Mouse (Mus musculus): ENCODE measurements at regions not wholly inside any gene's neighbourhood (a gene's known extent, or its start where the extent isn't known, plus 50 kb on each side); places are given as distances from the start of the nearest gene placed in this dataset.

GRCm38 (mm10) chr13:26594313-26594712, 175.7 kb downstream of the Hdgfl1 start:
- peak; percentile 0 for DNase-seq (ENCODE audit: low spot score)

- DNase-seq (ENCODE audit: low spot score), result no peak
These were observed 176.2 kb downstream of the Hdgfl1 start for GRCm38 (mm10) chr13:26593750-26594149.

DNA sequence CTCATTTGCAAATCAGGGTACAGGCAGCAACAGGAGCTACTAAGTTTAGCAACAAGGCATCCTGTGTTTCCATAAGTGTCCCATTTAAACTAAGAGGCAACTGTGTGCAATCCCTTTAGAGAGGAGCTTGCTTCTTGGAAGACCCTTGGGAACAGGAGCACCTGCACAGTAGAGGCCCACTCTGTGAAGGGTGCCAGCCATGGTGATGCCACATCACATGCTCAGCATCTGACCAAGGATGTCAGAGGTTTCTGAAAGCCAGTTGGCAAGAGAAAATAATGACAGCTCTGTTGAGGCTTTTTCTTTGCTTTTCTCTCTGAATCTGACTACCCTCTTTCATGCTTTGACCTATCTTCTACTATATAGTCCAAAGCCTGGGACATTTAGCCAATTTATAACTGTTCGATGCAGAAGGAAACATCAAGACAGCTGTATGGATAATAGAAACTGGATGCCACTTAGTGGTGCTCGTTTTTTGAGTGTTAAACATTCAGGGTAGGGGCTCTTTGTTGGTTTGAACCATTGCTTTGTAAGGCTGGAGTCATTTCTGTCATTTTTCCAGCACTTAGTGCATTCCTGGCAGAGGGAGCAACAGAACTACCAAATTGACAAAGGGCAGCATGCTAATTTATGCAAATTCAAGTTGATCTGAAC, 193.9 kb downstream of the Hdgfl1 start:
- no peak for DNase-seq (ENCODE audit: low spot score)

DNA sequence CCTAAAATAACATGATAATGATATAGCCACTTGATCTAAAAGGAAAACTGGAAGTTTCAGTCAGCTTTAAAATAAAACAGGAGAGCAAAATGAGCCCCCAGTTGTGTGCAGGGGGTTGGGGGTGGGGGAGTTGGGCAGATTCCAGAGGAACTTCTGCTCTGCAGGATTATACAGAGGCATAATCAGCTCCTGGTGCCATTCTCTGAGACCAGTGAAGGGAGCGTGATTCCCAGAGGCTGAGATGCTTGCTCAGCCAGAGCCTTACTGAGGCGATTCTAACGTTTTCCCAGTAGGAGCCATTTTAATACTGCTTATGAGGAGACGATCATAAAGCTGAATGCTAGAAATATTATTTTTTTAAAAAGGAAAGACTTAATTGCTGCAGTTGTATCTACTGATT, 200.5 kb downstream of the Hdgfl1 start:
- DNase-seq (ENCODE audit: low spot score), result no peak

- no peak for DNase-seq (ENCODE audit: low spot score)
These were observed 204.8 kb downstream of the Hdgfl1 start for GRCm38 (mm10) chr13:26564941-26565862.

- no peak for DNase-seq (ENCODE audit: low spot score)
These were observed 211.6 kb downstream of the Hdgfl1 start for GRCm38 (mm10) chr13:26558366-26558765.

- no peak for DNase-seq (ENCODE audit: low spot score)
These were observed 215.7 kb downstream of the Hdgfl1 start for GRCm38 (mm10) chr13:26554266-26554665.

DNA sequence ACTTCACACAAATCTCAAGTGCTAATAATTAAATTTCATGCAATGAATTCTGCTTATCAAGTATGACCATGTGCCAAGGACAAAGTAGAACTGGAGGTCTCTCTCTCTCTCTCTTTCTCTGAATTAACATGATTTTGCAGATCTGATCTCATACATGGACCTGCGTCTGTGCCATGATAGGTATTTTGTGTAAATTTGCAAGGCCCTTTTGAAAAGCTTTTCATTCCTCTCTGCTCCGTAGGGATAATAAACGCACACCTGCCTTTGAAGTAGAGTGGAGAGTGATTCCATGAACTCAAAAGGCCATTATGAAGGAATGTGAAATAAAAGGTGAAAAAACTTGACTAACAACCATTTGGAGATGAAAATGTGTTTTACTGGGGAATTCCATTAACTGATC, 217.8 kb downstream of the Hdgfl1 start:
- no peak for DNase-seq (ENCODE audit: low spot score)

- no peak for DNase-seq (ENCODE audit: low spot score)
These were observed 231.0 kb downstream of the Hdgfl1 start for GRCm38 (mm10) chr13:26538928-26539327.

DNA sequence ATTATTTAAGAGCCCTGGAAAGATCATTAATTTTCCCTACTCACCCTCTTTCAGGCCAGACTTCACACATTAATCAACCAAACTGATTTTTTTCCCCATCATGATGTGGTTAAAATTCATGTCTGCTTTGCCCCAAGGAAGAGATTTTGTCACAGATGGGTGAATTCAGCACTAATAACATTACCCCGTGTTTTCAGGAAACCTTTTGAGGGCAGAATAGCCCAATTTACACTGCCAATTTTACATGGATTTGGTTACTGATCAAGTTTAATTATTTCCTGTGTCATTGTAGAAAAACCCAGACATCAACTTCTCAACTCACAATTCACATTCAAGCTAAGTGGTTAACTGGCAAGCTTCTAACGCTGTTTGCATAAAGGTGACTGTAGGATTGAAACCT, 233.4 kb downstream of the Hdgfl1 start:
- no peak for DNase-seq (ENCODE audit: low spot score)

DNA sequence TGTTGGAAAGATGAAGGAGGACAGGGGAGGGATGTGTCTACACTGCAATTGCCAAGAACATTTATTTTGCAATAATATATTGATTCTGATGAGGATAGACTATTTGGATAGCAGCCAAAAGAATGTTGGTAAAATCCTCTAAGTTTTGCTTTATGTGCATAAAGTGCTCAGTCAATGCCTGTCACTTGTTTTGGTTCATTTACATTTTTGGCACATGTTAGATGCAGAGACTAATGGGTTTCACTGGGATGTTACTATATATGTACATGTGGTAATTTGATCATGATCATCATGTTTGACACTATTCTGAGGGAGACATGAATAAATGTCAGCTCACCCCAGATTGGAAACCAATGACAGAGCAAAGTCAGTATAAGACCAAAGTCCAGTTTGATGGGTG, 237.2 kb downstream of the Hdgfl1 start:
- no peak for DNase-seq (ENCODE audit: low spot score)

DNA sequence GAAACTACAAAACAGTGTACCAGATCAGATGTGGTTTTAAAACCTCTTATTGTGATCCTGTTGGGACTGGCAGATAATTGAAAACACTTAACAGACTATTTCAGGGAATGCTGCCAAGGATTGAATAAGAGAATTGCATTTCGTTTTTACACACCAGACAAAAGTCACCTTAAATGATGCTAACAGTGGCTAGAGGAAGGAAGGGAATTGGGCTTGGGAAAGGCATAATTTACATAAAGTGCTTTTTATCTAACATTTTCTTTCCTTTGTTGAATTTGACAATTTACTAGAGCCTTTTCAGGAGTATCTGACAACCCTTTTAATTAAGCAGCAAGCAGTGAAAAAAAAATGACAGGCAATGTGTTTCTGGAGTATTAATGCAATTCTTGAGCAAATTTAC, 250.9 kb downstream of the Hdgfl1 start:
- no peak for DNase-seq (ENCODE audit: low spot score)

GRCm38 (mm10) chr13:26518425-26518824, 251.5 kb downstream of the Hdgfl1 start:
- DNase-seq (ENCODE audit: low spot score), result no peak

GRCm38 (mm10) chr13:26517646-26518045, 252.3 kb downstream of the Hdgfl1 start:
- DNase-seq (ENCODE audit: low spot score), result no peak

DNA sequence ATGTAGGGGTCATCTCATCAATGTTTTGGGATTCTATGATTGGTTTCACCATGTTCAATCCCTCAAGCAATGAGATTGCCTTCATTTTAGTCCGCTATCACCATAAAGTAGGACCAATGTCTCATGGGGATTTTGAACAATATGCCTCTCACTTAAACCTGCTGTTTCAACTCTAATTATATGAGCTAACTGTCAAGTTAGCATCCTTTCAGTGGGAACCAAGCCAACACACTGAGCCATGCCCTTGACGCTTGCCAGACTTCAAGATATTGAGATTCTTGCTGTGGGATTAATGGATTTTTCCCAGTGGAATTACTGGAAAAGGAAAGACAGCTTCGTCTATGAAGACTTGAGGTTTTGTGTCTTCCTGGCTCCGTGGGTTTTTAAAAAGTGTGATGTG, 259.5 kb downstream of the Hdgfl1 start:
- no peak for DNase-seq (ENCODE audit: low spot score)

GRCm38 (mm10) chr13:26509841-26510240, 260.1 kb downstream of the Hdgfl1 start:
- no peak for DNase-seq (ENCODE audit: low spot score)

- DNase-seq (ENCODE audit: low spot score), result no peak
These were observed 266.2 kb downstream of the Hdgfl1 start for GRCm38 (mm10) chr13:26503744-26504143.

GRCm38 (mm10) chr13:26497086-26497485, 272.9 kb downstream of the Hdgfl1 start:
- no peak for DNase-seq (ENCODE audit: low spot score)

DNA sequence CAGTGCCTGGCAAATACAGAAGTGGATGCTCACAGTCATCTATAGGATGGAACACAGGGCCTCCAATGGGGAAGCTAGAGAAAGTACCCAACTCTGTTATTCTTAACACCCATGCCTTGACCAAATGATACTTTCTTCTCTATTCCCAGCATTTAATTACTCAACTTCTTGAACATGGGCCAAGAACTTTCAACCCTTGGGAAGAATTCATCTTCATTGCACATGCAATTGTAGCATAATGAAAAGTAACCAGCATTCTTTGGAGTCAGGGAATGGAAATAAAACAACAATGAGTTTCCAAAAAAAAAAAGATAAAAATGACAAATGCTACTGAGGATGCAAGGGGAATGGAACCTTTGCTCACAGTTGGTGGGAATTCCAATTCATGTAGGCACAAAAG, 274.1 kb downstream of the Hdgfl1 start:
- no peak for DNase-seq (ENCODE audit: low spot score)

GRCm38 (mm10) chr13:26469343-26469742, 300.6 kb downstream of the Hdgfl1 start:
- DNase-seq (ENCODE audit: low spot score), result no peak

GRCm38 (mm10) chr13:26467526-26467925, 302.4 kb downstream of the Hdgfl1 start:
- no peak for DNase-seq (ENCODE audit: low spot score)

- no peak for DNase-seq (ENCODE audit: low spot score)
These were observed 305.4 kb downstream of the Hdgfl1 start for GRCm38 (mm10) chr13:26464523-26464922.

DNA sequence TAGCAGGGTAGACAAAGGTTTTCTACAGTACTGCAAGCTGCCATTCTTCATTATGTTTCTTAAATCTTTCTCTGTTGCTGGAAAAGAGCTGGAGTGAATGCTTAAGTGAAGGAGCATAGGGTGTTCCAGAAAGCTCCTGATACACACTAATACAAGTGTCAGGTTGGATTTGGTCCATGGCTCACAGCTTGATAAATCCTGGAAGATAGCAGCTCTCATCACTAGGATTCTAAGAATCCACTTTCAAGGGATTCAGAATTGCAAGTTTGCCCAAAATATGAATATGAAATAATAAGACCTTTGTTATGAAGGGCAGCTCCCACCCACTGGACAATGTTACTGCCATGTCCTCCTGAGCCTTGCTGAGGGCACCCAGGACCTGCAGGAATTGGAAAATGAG, 305.9 kb downstream of the Hdgfl1 start:
- no peak for DNase-seq (ENCODE audit: low spot score)
